Mouse (Mus musculus) liver, adult 2 months (tissue): ENCODE measurements around the gene Prelid1.

Experiments used
- CTCF ChIP-seq: fragments of 200-500 bp; IDR thresholded peaks from 2 replicates; pipeline ENCODE4 v1.5.1; 2011; ENCODE audit warnings: low read depth, low read length, control low read depth
- POLR2A ChIP-seq: fragments of 200-500 bp; IDR thresholded peaks from 2 replicates; pipeline ENCODE4 v1.6.1; 2011; ENCODE audit warnings: low read length, control low read depth; ENCODE audit not compliant: insufficient read depth; ENCODE audit errors: extremely low read depth

DNA sequence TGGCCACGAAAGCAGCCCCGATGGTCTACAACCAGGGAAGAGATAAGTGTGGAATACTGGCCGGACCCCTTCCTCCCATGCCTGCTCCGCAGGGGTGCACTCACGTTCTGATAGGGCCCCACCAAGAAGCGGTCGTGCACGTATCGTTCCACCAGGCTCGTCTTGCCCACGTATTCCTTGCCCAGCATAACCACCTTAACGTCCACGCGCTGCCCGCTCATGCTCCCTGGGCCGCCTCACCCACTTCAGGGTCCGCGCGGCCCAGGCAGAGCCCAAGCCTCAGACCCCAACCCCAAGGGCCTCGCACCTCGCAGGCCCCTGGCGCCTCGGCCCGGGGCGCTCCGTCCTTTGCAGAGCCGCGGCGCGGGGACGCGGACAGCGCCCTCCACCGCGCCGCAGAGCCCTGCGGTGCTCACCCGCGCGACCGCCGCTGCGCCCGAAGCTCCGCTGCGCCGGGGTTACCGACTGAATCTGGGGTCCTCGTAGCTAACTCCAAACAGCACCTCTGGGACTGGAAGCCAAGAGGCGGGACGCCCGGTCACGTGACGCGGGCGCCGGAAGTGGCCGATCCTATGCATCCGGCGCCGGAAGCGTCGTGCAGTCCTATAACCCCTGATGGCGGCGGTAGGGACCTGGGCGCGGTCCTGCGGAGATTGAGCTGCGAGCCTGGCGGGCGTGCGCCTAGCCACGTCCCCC is 1.3 kb downstream of the Prelid1 start, which contains the start of gene Rab24:
- peak; percentile 77 for TF ChIP-seq POLR2A
- TF ChIP-seq CTCF, result no peak
